Comparison of ENCODE assay signal across 9 mouse cellular contexts in the genomic region with DNA sequence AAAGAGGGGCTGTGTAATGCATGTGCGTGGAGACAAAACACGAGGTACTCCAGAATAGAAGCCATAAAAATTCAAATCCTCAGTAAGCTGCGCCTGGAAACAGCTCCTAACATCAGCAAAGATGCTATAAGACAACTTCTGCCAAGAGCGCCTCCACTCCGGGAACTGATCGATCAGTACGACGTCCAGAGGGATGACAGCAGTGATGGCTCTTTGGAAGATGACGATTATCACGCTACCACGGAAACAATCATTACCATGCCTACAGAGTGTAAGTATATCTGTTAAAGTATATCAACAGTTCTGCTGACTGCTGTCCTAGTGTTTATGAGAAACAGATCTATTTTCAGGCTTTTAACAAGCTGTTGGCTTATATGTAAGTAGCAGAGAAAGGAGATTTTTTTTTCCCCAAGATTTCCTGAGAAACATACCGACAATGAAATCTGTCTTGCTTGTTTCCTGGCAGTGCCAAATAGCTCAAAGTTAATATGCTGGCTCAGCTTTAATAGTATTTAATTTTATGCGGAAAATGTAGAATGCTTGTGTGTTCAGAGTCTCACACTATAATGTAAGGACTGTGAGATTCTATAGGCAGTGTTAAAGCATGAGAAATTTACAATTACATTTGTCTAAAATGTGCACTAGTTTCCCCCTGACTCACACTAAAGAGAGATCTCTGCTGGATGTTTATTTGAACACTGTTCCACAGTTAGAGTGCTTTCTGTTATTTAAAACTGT. TPM values are rescaled to one million over a fixed set of nuclear protein-coding genes. Genes with fewer than 3 reads are reported as not detected.
DNase-seq lines count a peak whose midpoint lies in the region; ATAC-seq lines count a peak whose summit lies in the region.
"Had no signal": no experiment of that assay in that cellular context is flagged by ENCODE, and none has a peak within 500 bp of the region (broad histone marks: within the 10 kb centered on the region; RNA-seq: fewer than 3 reads in every experiment).

No protein-coding gene starts in this region.

- intact Hi-C loops in left cerebral cortex, postnatal 14 days (cut with DNase I), result no loop called here

- DNase-seq in limb, embryonic 10.5 days (ENCODE audit: low spot score), result no peak
- DNase-seq in frontal cortex, postnatal 10 days (ENCODE audit: low spot score in 2 of 2), result peak; percentile 27 to 51
- DNase-seq in left cerebral cortex, postnatal 14 days (ENCODE audit: low spot score in 2 of 2), result peak; percentile 56 to 62
- DNase-seq in adrenal gland, postnatal 14 days, result no peak
- DNase-seq: liver had no signal

- 58% methylated on average over 13 of the region's 13 CpGs for WGBS in limb, embryonic 12.5 days
- WGBS in limb, embryonic 10.5 days, result 82% methylated on average over 13 of the region's 13 CpGs
- WGBS in stomach, embryonic 16.5 days, result 45% methylated on average over 13 of the region's 13 CpGs

- H3K9ac ChIP-seq in limb, embryonic 12.5 days (replicated peaks), result no peak overlapping the region
- no peak overlapping the region for H3K9ac ChIP-seq in stomach, embryonic 16.5 days (ENCODE audit: low read length)

- no peaks in the 10 kb centered on the region for H3K36me3 ChIP-seq in limb, embryonic 12.5 days
- no peaks in the 10 kb centered on the region for H3K36me3 ChIP-seq in limb, embryonic 10.5 days
- H3K36me3 ChIP-seq in stomach, embryonic 16.5 days (ENCODE audit: control insufficient read depth, insufficient read depth, low read length), result no peaks in the 10 kb centered on the region

- peaks cover 22% of the 10 kb centered on the region for H3K4me1 ChIP-seq in limb, embryonic 12.5 days (replicated peaks)
- H3K4me1 ChIP-seq in limb, embryonic 10.5 days, result peaks cover 32% of the 10 kb centered on the region
- H3K4me1 ChIP-seq in stomach, embryonic 16.5 days (ENCODE audit: control insufficient read depth, insufficient read depth, low read length), result peaks cover 9% of the 10 kb centered on the region; the same call in 1 of the 2 replicates

- no peak overlapping the region for H3K4me3 ChIP-seq in limb, embryonic 12.5 days (replicated peaks)
- no peak overlapping the region for H3K4me3 ChIP-seq in limb, embryonic 10.5 days
- H3K4me3 ChIP-seq in stomach, embryonic 16.5 days (replicated peaks; ENCODE audit: low read length), result 0 out of 2 replicates have a peak overlapping the region, but pooled peaks have one; percentile 7

- no peak overlapping the region for H3K27ac ChIP-seq in limb, embryonic 12.5 days
- H3K27ac ChIP-seq in limb, embryonic 10.5 days, result no peak overlapping the region
- no peak overlapping the region for H3K27ac ChIP-seq in stomach, embryonic 16.5 days (ENCODE audit: low read length)

- H3K27me3 ChIP-seq in limb, embryonic 12.5 days, result no peaks in the 10 kb centered on the region
- no peaks in the 10 kb centered on the region for H3K27me3 ChIP-seq in limb, embryonic 10.5 days (ENCODE audit: low read depth, poor library complexity, severe bottlenecking)
- H3K27me3 ChIP-seq in stomach, embryonic 16.5 days (ENCODE audit: control insufficient read depth, insufficient read depth, low read length), result no peaks in the 10 kb centered on the region

- no peaks in the 10 kb centered on the region for H3K9me3 ChIP-seq in limb, embryonic 12.5 days
- no peaks in the 10 kb centered on the region for H3K9me3 ChIP-seq in limb, embryonic 10.5 days (replicated peaks)
- H3K9me3 ChIP-seq in stomach, embryonic 16.5 days (replicated peaks; ENCODE audit: control insufficient read depth, low read length), result no peaks in the 10 kb centered on the region

- ATAC-seq in limb, embryonic 12.5 days (ENCODE audit: insufficient number of reproducible peaks, insufficient read depth, low FRiP score, low TSS enrichment, low read depth), result no peak
- ATAC-seq in stomach, embryonic 16.5 days (ENCODE audit: insufficient read depth, low FRiP score), result no peak
- ATAC-seq in inflammation-experienced regulatory T-cells, adult 6 months, result no peak

- peak overlapping the region; percentile 26 for H3K4me2 ChIP-seq in limb, embryonic 12.5 days
- peak overlapping the region; percentile 27; the same call in 1 of the 2 replicates for H3K4me2 ChIP-seq in stomach, embryonic 16.5 days (ENCODE audit: low read depth, low read length)

RNA-seq across cellular contexts. Expression of a gene that starts 0.6 kb away (rescaled TPM):
- polyA plus RNA-seq in limb, embryonic 12.5 days (2016; fragmentation: Nextera tagmentation; extraction: Ambion mirVana), result 6.7 and 7.0 TPM in 2 replicates
- 0.88 and 1.2 TPM in 2 replicates for polyA plus RNA-seq in limb, embryonic 10.5 days (2016; fragmentation: Nextera tagmentation; extraction: Ambion mirVana)
- total RNA-seq in left cerebral cortex, postnatal 14 days (2021), result 1 to 10 TPM; 1.1 TPM
- 1.1 TPM in 1 of 2 replicates, not detected in the other for polyA plus RNA-seq in stomach, embryonic 16.5 days (2015; fragmentation: Nextera tagmentation; extraction: Ambion mirVana)
- total RNA-seq in adrenal gland, postnatal 14 days (2021), result not detected in 2 replicates
- under 1 TPM in 2 of 3 experiments, not detected in 1; 0.28 to 0.43 TPM for polyA plus RNA-seq in inflammation-experienced regulatory T-cells, adult 6 months (2017; shearing (Covaris generic))
- total RNA-seq: MEL had no signal

RNA-seq across cellular contexts. Expression of a gene that starts 42.1 kb away (rescaled TPM):
- 1.4 and 2.0 TPM in 2 replicates for polyA plus RNA-seq in limb, embryonic 12.5 days (2016; fragmentation: Nextera tagmentation; extraction: Ambion mirVana)
- 0.84 and 1.1 TPM in 2 replicates for polyA plus RNA-seq in limb, embryonic 10.5 days (2016; fragmentation: Nextera tagmentation; extraction: Ambion mirVana)
- total RNA-seq in left cerebral cortex, postnatal 14 days (2021), result 10 to 100 TPM; 15.6 to 19.1 TPM
- 10.5 and 10.7 TPM in 2 replicates for polyA plus RNA-seq in stomach, embryonic 16.5 days (2015; fragmentation: Nextera tagmentation; extraction: Ambion mirVana)
- 0.33 and 1.6 TPM in 2 replicates for total RNA-seq in adrenal gland, postnatal 14 days (2021)
- polyA plus RNA-seq in inflammation-experienced regulatory T-cells, adult 6 months (2017; shearing (Covaris generic)), result 10 to 100 TPM in 2 of 3 experiments, 1 to 10 TPM in 1; 5.5 to 12.3 (median 11.1) TPM
- total RNA-seq: MEL had no signal

Comparison
In these comparisons a context has a peak if more than half of its experiments do, and no peak if none do; other contexts are left out.
1. DNase-seq: peak in frontal cortex, postnatal 10 days (2 of 2) and left cerebral cortex, postnatal 14 days (2 of 2); none in limb, embryonic 10.5 days (single experiment) and adrenal gland, postnatal 14 days (single experiment).